Mouse (Mus musculus): ENCODE measurements around the gene Ncoa1.

The Ncoa1 gene

DNA sequence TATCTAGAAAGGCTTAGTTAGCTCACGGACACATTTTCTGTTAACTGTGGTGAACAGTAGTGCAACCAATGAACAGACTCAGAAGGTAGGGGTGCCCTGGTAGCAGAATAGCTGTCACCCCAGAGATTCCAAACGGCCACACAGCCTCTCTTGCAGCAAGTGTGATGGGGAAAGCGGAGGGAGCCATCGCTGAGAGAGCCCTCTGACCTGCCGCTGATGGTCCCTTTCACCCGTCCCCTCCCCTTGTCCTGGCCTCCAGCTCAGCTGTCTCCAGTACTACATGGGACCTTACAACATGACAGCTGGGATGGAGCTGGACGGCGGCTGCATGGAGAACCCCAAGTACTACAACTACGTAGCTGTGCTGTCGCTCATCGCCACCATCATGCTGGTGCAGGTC, 270.9 kb downstream of the Ncoa1 start:
- DNase-seq, result no peak

DNA sequence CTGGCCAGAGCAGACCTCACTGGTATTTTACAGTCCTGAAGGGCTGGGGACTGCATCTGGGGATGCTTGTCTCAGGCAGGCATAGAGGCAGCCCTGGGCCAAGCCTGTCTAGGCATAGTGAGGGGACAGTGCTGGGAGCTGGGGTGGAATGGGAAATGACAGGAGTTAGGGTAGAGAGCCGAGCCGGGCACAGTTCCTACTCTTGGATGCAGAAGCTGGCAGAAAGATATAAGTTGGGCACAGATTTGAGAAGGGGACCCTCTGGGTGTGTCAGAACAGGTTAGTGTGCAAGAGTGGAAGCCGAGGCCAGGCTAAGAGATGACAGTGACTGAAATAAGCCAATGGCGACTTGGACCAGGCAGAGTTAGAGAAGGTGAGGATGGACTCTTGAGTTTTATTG, 274.8 kb downstream of the Ncoa1 start:
- no peak for DNase-seq

DNA sequence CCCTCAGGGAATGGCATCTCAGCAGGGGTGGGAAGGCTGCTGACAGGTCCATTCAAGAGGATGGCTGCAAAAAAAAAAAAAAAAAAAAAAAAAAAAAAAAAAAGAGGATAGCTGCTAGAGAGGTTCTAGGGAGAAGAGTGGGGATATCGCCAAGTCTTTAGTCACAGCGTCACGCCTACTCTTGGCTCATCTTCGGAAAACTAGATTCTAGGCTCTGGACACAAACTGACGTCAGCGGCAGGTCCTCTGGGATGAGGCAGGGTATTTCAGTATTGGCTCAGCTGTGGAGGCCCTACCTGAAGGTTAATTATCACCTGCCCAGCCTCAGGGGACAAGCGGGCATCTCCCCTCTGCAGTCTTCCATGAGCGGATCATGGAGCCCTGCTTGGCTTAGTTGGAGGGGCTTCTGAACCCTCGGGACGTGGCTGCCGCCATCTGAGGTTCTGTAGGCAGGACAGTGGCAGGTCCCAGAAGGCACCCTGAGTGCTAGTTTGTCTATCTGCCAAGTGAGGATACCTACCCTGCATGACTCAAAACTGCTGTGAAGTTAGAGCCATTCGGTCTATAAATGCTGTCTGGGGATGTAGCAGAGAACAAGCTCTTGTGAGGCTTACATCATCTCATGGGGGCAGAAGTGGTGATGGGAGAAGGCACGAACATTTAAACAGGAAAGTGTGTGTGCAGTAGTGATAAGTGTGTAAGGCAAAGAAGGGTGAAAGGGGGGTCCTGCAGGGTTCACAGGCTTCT, 275.4 kb downstream of the Ncoa1 start:
- DNase-seq, result no peak

DNA sequence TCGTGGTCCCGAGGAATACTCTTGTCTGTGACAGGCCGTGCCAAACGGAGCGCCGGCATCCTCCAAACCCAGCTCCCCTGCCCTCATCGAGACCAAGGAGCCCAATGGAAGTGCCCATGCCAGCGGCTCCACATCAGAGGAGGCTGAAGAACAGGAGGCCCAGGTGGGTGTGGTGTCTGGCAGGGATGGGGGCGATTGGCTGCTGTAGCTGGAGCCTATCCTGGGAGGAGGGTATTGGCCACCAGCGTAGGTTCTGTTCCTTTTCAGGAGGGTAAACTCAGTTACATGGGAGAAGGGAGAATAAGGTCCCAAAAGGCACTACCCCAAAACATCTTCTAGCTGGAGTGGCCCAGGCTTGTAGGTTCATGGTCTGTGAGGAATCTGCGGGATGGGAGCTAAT, 277.7 kb downstream of the Ncoa1 start:
- DNase-seq, result no peak

DNA sequence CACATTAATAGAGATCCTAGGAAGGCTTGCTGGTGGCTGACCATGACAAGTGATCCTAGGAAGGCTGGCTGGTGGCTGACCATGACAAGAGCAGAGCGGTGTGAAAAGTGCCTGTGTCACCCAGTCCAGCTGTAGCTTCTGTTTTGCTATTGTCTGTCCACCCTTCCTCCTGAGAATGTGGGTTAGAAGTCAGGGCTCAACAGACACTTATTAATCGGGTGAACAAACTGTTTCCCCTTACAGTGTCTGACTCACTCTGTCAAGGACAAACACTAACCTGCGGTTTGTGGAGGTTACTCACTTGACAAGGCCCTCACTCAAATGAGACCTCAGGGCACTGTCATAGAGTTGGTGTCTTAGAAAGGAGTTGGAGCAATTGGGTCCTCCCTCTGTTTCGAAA, 278.3 kb downstream of the Ncoa1 start:
- no peak for DNase-seq

Measured in cerebellum, postnatal 36 days (tissue).